Mouse (Mus musculus) liver, embryonic 12.5 days (tissue): ENCODE data around the gene Etnk2. TPM values are rescaled to one million over a fixed set of nuclear protein-coding genes. Genes with fewer than 3 reads are reported as not detected.

Experiments used
- ATAC-seq: fragments of 200-750 bp; cut with Nextera tagmentation; 2 replicates; pipeline ENCODE4 v1.8.0; 2017; ENCODE audit warnings: moderate number of reproducible peaks, mild to moderate bottlenecking, moderate library complexity
- H3K27ac ChIP-seq: fragments of 300-500 bp; sonication (generic); 2 replicates; pipeline ENCODE4 v1.5.1; 2016; ENCODE audit warnings: mild to moderate bottlenecking
- H3K27me3 ChIP-seq: fragments of 300-500 bp; sonication (generic); replicated peaks from 2 replicates; pipeline ENCODE4 v1.6.1; 2016; ENCODE audit warnings: mild to moderate bottlenecking, moderate library complexity
- H3K36me3 ChIP-seq: fragments of 300-500 bp; sonication (generic); 2 replicates; pipeline ENCODE4 v1.6.1; 2016; ENCODE audit warnings: mild to moderate bottlenecking, moderate library complexity
- H3K4me1 ChIP-seq: fragments of 300-500 bp; sonication (generic); 2 replicates; pipeline ENCODE4 v1.6.1; 2016
- H3K4me2 ChIP-seq: fragments of 300-500 bp; sonication (generic); 2 replicates; pipeline ENCODE4 v1.6.1; 2016; ENCODE audit warnings: mild to moderate bottlenecking, moderate library complexity
- H3K4me3 ChIP-seq: fragments of 300-500 bp; sonication (generic); 2 replicates; pipeline ENCODE4 v1.5.1; 2016; ENCODE audit warnings: mild to moderate bottlenecking, moderate library complexity
- H3K9ac ChIP-seq: fragments of 300-500 bp; sonication (generic); 2 replicates; pipeline ENCODE4 v1.6.1; 2016; ENCODE audit warnings: mild to moderate bottlenecking, moderate library complexity
- H3K9me3 ChIP-seq: fragments of 300-500 bp; sonication (generic); replicated peaks from 2 replicates; pipeline ENCODE4 v1.6.1; 2016; ENCODE audit warnings: mild to moderate bottlenecking, moderate library complexity
- WGBS: fragments of 180-500 bp; shearing (Covaris S2); methylation state at CpG from one replicate; pipeline ENCODE4 v1.1.7; 2016; ENCODE audit not compliant: insufficient replicate concordance; 5-methylcytosine and 5-hydroxymethylcytosine counted together
- polyA plus RNA-seq: library from polyadenylated mRNA; unstranded; fragments of >200 nt; fragmentation: Nextera tagmentation; extraction: Ambion mirVana; gene quantifications from 2 replicates; pipeline ENCODE4 v1.2.1, GENCODE M21; 2016

Etnk2 gene
- polyA plus RNA-seq, 1 experiment from 2014 or later, result 4.1 TPM

DNA sequence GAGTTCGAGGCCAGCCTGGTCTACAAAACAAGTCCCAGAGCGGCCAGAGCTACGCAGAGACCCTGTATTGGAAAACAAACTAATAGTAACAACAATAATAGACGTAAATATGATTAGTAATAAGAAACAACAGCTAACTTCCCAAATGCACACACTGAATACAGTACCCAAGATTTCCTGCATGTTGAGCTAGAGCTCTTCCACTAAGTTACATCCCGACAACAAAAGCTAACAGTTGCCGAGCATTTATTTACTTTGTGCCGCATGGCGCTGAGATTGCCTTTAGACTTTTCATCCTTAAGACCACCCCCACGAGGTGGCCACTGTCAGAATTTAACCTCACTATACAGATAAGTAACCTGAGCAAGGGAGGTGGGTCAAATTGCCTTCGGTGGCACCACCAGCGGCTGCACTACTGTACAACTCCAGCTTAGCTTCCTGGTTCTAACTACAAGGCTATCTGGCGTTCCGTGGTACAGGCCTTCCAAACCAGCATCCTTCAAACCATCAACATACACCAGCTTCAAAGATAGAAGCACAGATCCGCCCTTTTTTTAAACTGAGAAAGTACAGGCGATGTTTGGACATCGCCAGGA is 58.7 kb downstream of the Etnk2 start:
- peak overlapping the region; percentile 60 for H3K4me3 ChIP-seq
- no peak overlapping the region for H3K9ac ChIP-seq
- H3K36me3 ChIP-seq, result no peaks in the 10 kb centered on the region
- H3K4me2 ChIP-seq, result peak overlapping the region; percentile 76
- 50% methylated on average over 16 of the region's 16 CpGs for whole genome bisulfite sequencing
- no peaks in the 10 kb centered on the region for H3K9me3 ChIP-seq
- no peak for ATAC-seq
- no peak overlapping the region for H3K27ac ChIP-seq
- peaks cover 85% of the 10 kb centered on the region for H3K27me3 ChIP-seq
- H3K4me1 ChIP-seq, result peaks cover 34% of the 10 kb centered on the region

DNA sequence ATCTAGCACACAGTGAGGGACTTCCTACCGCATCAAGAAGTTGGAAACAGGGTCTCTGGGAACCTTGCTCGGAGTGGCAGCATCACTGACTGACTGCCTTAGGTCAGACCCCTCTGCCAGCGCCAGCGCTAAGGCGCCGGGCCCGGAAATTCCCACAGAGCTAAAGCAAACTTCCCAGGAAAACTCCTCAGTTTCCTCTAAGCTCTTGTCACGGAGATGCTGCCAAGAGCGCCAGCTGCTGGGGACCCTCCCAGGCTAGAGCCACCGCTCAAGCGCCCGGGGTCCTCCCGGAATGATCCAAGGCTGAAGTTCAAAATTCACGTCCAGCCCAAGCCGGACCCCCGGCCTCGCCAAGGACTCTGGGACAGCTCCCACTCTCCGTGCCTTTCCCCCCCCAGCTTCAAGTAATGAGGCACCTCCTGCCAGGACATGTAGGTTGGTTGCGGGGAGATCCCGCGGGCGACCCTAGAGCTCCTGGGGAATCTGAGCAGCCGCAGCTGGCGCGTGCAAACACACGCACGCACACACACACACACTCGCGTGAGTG is 59.3 kb downstream of the Etnk2 start:
- H3K36me3 ChIP-seq, result no peaks in the 10 kb centered on the region
- H3K4me1 ChIP-seq, result peaks cover 28% of the 10 kb centered on the region
- peak overlapping the region; percentile 76 for H3K4me2 ChIP-seq
- peaks cover 85% of the 10 kb centered on the region for H3K27me3 ChIP-seq
- ATAC-seq, result no peak
- no peaks in the 10 kb centered on the region for H3K9me3 ChIP-seq
- H3K27ac ChIP-seq, result no peak overlapping the region
- peak overlapping the region; percentile 63 for H3K9ac ChIP-seq
- peak overlapping the region; percentile 60 for H3K4me3 ChIP-seq
- WGBS, result 3% methylated on average over 29 of the region's 29 CpGs

DNA sequence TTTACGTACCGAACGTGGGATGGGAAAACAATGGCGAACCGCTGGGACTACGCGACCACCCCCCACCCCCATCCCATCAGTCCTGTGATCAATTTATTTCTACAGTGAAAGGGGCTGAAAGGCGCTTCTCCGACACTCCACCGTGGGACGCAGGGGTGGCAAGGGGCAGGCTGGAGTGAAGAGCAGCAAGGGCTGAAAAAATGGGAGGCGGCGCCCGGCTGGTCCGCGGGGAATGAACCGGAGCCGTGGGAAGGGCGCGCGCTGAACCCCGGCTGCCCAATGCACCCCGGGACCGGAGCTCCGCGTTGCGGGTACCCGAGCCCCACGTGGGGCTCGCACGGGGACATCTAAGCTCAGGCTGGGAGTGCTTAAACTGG is 59.8 kb downstream of the Etnk2 start:
- no peak for ATAC-seq
- Histone ChIP-seq H3K4me1 (peaks cover 24% of the 10 kb centered on the region; the same call in 1 of the 2 replicates), H3K27me3 (peaks cover 82% of the 10 kb centered on the region), H3K9ac (peak overlapping the region; percentile 63), H3K4me3 (peak overlapping the region; percentile 60), H3K4me2 (peak overlapping the region; percentile 76), H3K27ac (0 out of 2 replicates have a peak overlapping the region, but pooled peaks have one; percentile 72), H3K36me3 (no peaks in the 10 kb centered on the region), H3K9me3 (no peaks in the 10 kb centered on the region)
- WGBS, result under 1% methylated on average over 31 of the region's 31 CpGs

DNA sequence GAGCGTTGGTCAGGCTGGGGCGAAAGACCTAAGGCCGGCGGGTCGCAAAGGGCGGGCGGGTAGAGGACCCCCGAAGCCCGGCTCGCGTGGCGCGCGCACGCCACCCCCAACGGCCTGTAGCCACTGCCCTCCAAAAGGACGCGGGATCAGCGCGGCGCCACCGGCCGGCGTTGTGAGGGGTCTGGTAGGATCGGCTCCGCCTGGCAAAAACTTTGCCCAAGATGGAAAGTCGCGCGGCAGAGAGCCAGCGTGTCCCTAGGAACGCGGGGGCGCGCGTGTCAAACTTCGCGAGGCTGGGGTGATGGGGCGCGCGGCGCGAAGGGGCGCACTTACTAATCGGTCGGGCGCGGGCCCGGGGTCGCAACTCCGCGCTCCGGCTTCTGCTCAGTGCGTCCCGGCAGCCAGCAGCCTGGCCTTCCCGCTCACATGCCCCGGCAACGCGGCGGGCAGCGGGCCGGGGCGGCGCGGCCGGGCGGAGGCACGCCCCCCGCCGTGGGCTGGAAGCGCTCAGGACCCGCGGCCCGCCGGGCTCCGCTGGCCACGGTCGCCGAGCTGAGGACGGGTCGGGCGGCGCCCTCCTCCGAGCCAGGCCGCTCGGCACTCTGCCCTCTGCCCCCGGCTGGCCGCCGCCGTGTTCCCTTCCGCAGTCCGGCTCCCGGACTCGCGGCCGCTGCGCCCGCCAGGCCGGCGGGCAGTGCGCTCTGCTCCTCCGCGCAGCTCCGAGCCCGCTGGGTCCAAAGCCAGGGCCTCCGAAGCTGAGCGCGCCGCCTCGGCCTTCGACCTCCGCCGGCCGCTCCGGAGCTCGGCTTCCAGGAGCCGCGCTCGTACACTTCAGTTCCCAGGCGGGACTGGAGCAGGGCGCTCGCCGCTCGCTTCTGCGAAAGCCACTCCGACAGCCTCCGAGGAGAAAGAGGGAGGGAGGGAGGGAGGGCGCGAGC is 60.4 kb downstream of the Etnk2 start, which contains the start of gene Sox13:
TSS of gene Sox13 (minus strand) at position 835 of the 938 bp plus-strand sequence.
- peak; percentile 54 for ATAC-seq

DNA sequence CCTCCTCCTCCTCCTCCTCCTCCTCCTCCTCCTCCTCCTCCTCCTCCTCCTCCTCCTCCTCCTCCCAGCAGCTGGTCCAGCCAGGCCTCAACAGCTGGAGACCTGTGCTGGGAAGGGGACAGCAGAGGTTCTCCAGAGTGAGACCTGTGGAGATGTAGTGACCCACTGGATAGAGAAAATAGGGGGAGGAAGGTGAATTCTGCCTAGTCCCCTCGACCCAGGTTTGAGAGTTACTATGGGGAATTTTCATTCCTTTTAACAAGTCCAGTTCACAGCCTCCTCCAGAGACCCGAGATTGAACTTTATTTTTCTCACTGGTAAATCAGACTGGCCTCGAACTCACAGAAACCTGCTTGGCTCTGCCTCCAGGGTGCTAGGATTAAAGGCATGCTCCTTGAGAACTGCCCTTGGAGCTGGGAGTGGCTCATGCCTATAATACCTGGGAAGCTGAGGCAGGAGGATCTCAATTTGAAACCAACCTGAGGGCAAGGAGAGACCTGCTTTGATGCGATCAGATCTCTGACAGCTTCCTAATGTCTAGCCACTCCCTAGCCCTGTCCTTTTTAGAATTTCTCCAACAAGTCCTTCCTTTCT is 61.3 kb downstream of the Etnk2 start:
- Histone ChIP-seq H3K4me2 (peak overlapping the region; percentile 76; the same call in 1 of the 2 replicates), H3K27me3 (peaks cover 67% of the 10 kb centered on the region), H3K4me3 (peak overlapping the region; percentile 60), H3K9me3 (peaks cover 7% of the 10 kb centered on the region), H3K27ac (no peak overlapping the region), H3K9ac (no peak overlapping the region), H3K36me3 (no peaks in the 10 kb centered on the region), H3K4me1 (0 out of 2 replicates have a peak, but pooled peaks cover 14% of the 10 kb centered on the region)
- ATAC-seq, result 0 out of 2 replicates have a peak, but pooled peaks have one; percentile 16
- 33% methylated on average over 4 of the region's 4 CpGs for WGBS

More for the DNA sequence above, 60.4 kb downstream of the Etnk2 start, which contains the start of gene Sox13:
- H3K4me1 ChIP-seq, result 0 out of 2 replicates have a peak, but pooled peaks cover 18% of the 10 kb centered on the region
- H3K27ac ChIP-seq, result peak within 1 kb of the TSS; percentile 72
- no peaks in the 10 kb centered on the region for H3K36me3 ChIP-seq
- H3K4me3 ChIP-seq, result peak within 1 kb of the TSS; percentile 60
- no peaks in the 10 kb centered on the region for H3K9me3 ChIP-seq
- peak within 1 kb of the TSS; percentile 76 for H3K4me2 ChIP-seq
- peak within 1 kb of the TSS; percentile 63 for H3K9ac ChIP-seq
- H3K27me3 ChIP-seq, result peaks cover 75% of the 10 kb centered on the region
- under 1% methylated on average over 121 of the region's 128 CpGs for WGBS

Other genes starting within 250 kb of the Etnk2 start
- 60.8 and 63.8 TPM in 2 replicates for gene Ppp1r15b, start 232.4 kb upstream of the Etnk2 start, polyA plus RNA-seq
- 2.1 and 2.2 TPM in 2 replicates for gene Plekha6, start 199.4 kb upstream of the Etnk2 start, polyA plus RNA-seq
- gene Golt1a, start 53.8 kb upstream of the Etnk2 start, polyA plus RNA-seq, result 4.4 and 5.8 TPM in 2 replicates
- not detected in 2 replicates for gene Kiss1, start 41.7 kb upstream of the Etnk2 start, polyA plus RNA-seq
- 0.29 and 0.39 TPM in 2 replicates for gene Ren1, start 13.1 kb upstream of the Etnk2 start, polyA plus RNA-seq
- gene Sox13, start 60.8 kb downstream of the Etnk2 start, polyA plus RNA-seq, result 3.4 and 3.7 TPM in 2 replicates
- 511 and 534 TPM in 2 replicates for gene Snrpe, start 246.7 kb downstream of the Etnk2 start, polyA plus RNA-seq